Mouse (Mus musculus): ENCODE data around the gene Spin1.
"Not testable (repeated sequence)": the region's sequence is repeated elsewhere in the genome, so short reads cannot be mapped to it uniquely, and the experiment has no call there.

The Spin1 gene

GRCm38 (mm10) chr13:51095196-51095715 is 5.4 kb upstream of the Spin1 start:
- DNase-seq (ENCODE audit: low spot score), result no peak

- no peak for DNase-seq (ENCODE audit: low spot score)
Measured at GRCm38 (mm10) chr13:51096644-51097043, 4.0 kb upstream of the Spin1 start.

GRCm38 (mm10) chr13:51099560-51100232 is 984 bp upstream of the Spin1 start:
- DNase-seq (ENCODE audit: low spot score), result no peak

- DNase-seq (ENCODE audit: low spot score), result peak; percentile 35
Measured at GRCm38 (mm10) chr13:51101016-51101776, 516 bp downstream of the Spin1 start.

GRCm38 (mm10) chr13:51101777-51102132 is 1.1 kb downstream of the Spin1 start:
- no peak for DNase-seq (ENCODE audit: low spot score)

GRCm38 (mm10) chr13:51103111-51103725 is 2.5 kb downstream of the Spin1 start:
- no peak for DNase-seq (ENCODE audit: low spot score)

- DNase-seq (ENCODE audit: low spot score), result no peak
Measured at GRCm38 (mm10) chr13:51103861-51104650, 3.4 kb downstream of the Spin1 start.

GRCm38 (mm10) chr13:51105861-51106655 is 5.4 kb downstream of the Spin1 start:
- DNase-seq (ENCODE audit: low spot score), result no peak

GRCm38 (mm10) chr13:51106816-51107215 is 6.1 kb downstream of the Spin1 start:
- DNase-seq (ENCODE audit: low spot score), result no peak

GRCm38 (mm10) chr13:51109517-51109916 is 8.8 kb downstream of the Spin1 start:
- DNase-seq (ENCODE audit: low spot score), result no peak

- DNase-seq (ENCODE audit: low spot score), result not testable (repeated sequence)
Measured at GRCm38 (mm10) chr13:51114398-51114797, 13.7 kb downstream of the Spin1 start.

- DNase-seq (ENCODE audit: low spot score), result no peak
Measured at GRCm38 (mm10) chr13:51115762-51116161, 15.1 kb downstream of the Spin1 start.

GRCm38 (mm10) chr13:51120734-51121133 is 20.1 kb downstream of the Spin1 start:
- DNase-seq (ENCODE audit: low spot score), result no peak

GRCm38 (mm10) chr13:51121966-51122365 is 21.3 kb downstream of the Spin1 start:
- no peak for DNase-seq (ENCODE audit: low spot score)

- no peak for DNase-seq (ENCODE audit: low spot score)
Measured at GRCm38 (mm10) chr13:51122771-51123170, 22.1 kb downstream of the Spin1 start.

GRCm38 (mm10) chr13:51125357-51125756 is 24.7 kb downstream of the Spin1 start:
- DNase-seq (ENCODE audit: low spot score), result no peak

- no peak for DNase-seq (ENCODE audit: low spot score)
Measured at GRCm38 (mm10) chr13:51127906-51128305, 27.2 kb downstream of the Spin1 start.

GRCm38 (mm10) chr13:51128417-51128816 is 27.7 kb downstream of the Spin1 start:
- DNase-seq (ENCODE audit: low spot score), result no peak

- DNase-seq (ENCODE audit: low spot score), result no peak
Measured at GRCm38 (mm10) chr13:51131179-51131578, 30.5 kb downstream of the Spin1 start.

- no peak for DNase-seq (ENCODE audit: low spot score)
Measured at GRCm38 (mm10) chr13:51136315-51136714, 35.6 kb downstream of the Spin1 start.

GRCm38 (mm10) chr13:51136996-51137701 is 36.5 kb downstream of the Spin1 start:
- DNase-seq (ENCODE audit: low spot score), result no peak

Measured in left cerebral cortex, adult 11 months (tissue).